Mouse (Mus musculus): ENCODE measurements around the gene Arhgef12. TPM values are rescaled to one million over a fixed set of nuclear protein-coding genes. Genes with fewer than 3 reads are reported as not detected.

Gene Arhgef12
- polyA plus RNA-seq, 1 experiment from 2014 or later: 12.5 TPM

DNA sequence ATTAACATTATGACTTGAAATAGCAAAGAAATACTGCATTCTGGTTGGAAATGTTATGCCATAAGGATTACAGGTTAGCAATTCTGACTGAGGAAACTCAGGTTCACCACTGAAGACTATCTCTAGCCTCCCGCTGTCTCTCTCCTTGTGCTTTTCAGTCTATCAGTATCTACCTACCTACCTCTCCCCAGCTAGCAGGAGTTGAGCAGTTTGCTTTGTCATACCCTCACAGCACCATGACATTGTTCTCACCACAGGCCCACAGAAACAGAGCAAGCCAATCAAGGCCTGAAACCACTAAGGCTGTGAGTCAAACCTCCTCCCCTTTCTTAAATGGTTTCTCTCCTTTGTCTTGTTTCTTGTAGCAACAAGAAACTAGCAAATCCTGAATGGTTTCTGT is 32.4 kb downstream of the Arhgef12 start:
- no peaks in the 10 kb centered on the region for H3K36me3 ChIP-seq (ENCODE audit: inconsistent target)
- H3K4me3 ChIP-seq (ENCODE audit: inconsistent target): no peak overlapping the region
- WGBS (ENCODE audit: missing documents): 85% methylated on average over 1 of the region's 1 CpGs
- no peaks in the 10 kb centered on the region for H3K79me2 ChIP-seq (ENCODE audit: inconsistent target)
- no peak overlapping the region for H3K27ac ChIP-seq

DNA sequence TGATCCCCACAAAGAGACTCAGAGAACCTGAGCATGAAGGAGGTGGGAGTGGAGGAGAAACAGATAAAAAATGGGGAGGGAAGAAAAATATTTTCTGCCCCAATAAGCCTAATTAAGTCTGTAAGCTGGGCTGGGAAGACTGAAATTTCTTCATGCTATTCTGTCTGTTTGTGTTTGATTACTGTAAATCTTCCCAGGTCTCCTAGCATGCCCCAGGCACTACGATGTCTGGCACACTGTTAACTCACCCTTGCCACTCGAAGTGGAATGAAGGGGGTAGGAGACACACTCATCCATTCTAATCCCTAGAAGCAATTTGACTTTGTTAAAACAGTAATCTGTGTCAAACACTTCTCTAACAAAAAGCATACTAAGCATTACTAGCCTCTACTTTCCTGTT is 35.3 kb downstream of the Arhgef12 start:
- Histone ChIP-seq H3K27ac (no peak overlapping the region), H3K36me3 (ENCODE audit: inconsistent target) (no peaks in the 10 kb centered on the region)
- WGBS (ENCODE audit: missing documents): 89% methylated on average over 2 of the region's 2 CpGs

DNA sequence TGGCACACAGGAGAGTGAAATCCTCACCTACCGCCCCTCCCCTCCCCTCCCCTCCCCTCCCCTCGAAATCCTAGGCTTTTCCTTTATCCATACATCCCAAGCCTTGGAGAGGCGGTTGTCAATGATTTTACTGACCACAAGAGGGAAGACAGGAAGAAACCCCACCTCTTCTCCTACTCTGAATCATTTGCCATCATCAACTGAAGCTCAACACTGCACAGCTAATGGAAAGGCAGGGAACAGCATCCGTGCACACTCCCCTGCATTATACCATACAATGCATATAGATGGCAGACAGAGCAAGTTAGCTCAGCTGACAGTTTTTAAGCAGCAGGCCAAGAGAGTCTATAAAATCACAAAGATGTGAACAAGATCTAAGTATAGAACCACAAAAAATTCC is 35.9 kb downstream of the Arhgef12 start:
- Histone ChIP-seq H3K27ac (no peak overlapping the region), H3K4me3 (ENCODE audit: inconsistent target) (no peak overlapping the region), H3K36me3 (ENCODE audit: inconsistent target) (no peaks in the 10 kb centered on the region), H3K79me2 (ENCODE audit: inconsistent target) (no peaks in the 10 kb centered on the region)
- WGBS (ENCODE audit: missing documents): 76% methylated on average over 4 of the region's 4 CpGs

More for the DNA sequence above, 35.3 kb downstream of the Arhgef12 start:
- Histone ChIP-seq H3K79me2 (ENCODE audit: inconsistent target) (no peaks in the 10 kb centered on the region), H3K4me3 (ENCODE audit: inconsistent target) (no peak overlapping the region)

DNA sequence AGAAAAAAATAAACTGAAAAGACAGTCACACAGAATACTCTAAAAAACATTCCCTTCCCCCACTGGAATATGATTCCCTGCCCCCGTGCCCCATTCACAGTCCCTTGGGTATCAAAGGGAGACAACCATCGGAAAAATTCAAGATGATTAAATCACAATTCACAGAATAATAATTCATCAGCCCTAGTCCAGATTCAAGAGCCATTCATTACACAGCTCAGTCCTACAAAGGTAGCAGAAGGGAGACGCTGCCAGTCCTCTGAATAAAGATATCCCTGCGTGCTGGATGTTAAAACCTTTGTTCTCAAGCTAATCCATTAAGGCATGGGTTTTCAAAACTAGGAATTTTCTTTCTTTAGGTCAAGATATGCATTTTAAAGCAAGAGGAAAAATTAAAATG is 36.5 kb downstream of the Arhgef12 start:
- WGBS (ENCODE audit: missing documents): 91% methylated on average over 4 of the region's 4 CpGs
- Histone ChIP-seq H3K27ac (no peak overlapping the region), H3K36me3 (ENCODE audit: inconsistent target) (no peaks in the 10 kb centered on the region), H3K4me3 (ENCODE audit: inconsistent target) (no peak overlapping the region), H3K79me2 (ENCODE audit: inconsistent target) (no peaks in the 10 kb centered on the region)

DNA sequence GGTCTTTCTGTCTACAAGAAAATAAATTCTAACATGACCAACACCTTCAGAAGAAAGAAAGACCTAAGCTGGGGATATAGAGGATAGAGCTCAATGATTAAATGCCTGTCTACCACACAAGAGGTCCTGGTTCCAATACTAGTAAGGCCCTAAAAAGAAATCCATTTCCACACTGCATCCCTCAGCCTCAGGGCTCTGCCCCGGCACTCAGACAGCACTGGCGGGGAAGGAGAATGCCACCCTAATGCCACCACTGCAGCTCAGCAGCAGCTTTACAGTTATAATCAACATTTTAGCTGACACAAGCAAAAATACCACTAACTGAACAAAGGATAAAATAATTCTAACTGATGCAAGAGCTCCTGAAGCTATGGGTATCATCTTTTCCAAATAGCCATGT is 36.9 kb downstream of the Arhgef12 start:
- Histone ChIP-seq H3K79me2 (ENCODE audit: inconsistent target) (no peaks in the 10 kb centered on the region), H3K27ac (no peak overlapping the region), H3K36me3 (ENCODE audit: inconsistent target) (no peaks in the 10 kb centered on the region), H3K4me3 (ENCODE audit: inconsistent target) (no peak overlapping the region)
- 92% methylated on average over 2 of the region's 2 CpGs for WGBS (ENCODE audit: missing documents)

DNA sequence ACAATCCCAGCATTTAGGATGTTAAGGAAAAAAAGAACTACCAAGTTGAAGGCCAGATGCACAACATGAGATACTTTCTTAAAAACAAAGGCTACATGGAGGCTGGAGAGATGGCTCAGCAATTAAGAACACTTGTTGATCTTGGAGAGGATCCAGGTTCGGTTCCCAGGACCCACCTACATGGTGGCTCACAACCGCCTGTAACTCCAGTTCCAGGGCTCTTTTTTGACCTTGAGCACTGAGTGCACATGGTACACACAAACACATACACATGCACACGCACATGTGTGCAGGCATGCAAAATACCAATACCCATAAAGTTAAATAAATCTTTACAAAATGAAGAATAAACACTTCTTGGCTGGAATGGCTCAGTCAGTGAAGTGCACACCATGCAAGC is 39.1 kb downstream of the Arhgef12 start:
- Histone ChIP-seq H3K27ac (no peak overlapping the region), H3K4me3 (ENCODE audit: inconsistent target) (no peak overlapping the region), H3K36me3 (ENCODE audit: inconsistent target) (no peaks in the 10 kb centered on the region), H3K79me2 (ENCODE audit: inconsistent target) (no peaks in the 10 kb centered on the region)
- 84% methylated on average over 3 of the region's 3 CpGs for WGBS (ENCODE audit: missing documents)

DNA sequence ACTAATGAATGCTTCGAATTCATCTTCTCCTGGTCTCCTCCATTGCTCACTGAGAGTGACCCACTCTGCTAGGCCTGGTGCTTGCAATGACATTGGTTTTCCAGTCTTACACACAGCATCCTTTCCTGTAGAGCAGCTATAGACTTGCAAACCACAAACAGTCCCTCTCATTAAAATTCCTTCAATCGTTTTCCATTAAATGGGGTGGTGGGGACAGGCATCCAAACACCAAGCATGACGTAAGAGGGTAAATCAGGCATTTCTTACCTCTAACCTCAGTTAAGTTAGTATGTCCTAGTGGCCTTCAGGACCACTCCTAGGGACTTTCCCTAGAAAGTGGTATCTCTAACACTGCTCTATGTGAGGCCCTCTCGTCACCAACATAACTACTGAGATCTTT is 41.8 kb downstream of the Arhgef12 start:
- Histone ChIP-seq H3K36me3 (ENCODE audit: inconsistent target) (no peaks in the 10 kb centered on the region), H3K4me3 (ENCODE audit: inconsistent target) (no peak overlapping the region), H3K27ac (no peak overlapping the region), H3K79me2 (ENCODE audit: inconsistent target) (no peaks in the 10 kb centered on the region)
- WGBS (ENCODE audit: missing documents): 89% methylated on average over 4 of the region's 4 CpGs

DNA sequence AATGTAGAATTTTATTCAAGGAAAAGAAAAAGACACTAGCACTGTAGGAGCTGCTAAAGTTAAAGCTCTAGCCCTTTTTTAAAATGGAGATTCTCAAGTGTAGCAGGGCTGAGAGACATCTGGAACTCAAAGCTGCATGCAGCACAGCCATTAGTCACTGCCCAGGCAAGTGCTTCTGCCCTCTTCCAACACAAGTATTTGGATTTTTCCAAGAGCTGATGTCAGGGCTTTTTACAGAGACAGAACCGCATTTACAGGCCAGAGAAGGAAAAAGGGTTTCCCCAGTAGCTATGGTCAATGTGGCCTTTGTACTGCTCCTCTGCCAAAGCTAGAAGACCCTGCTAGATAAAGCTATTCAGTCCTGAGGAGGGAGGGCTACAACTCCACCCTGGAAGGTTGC is 45.5 kb downstream of the Arhgef12 start:
- Histone ChIP-seq H3K79me2 (ENCODE audit: inconsistent target) (no peaks in the 10 kb centered on the region), H3K27ac (no peak overlapping the region), H3K36me3 (ENCODE audit: inconsistent target) (no peaks in the 10 kb centered on the region), H3K4me3 (ENCODE audit: inconsistent target) (no peak overlapping the region)
- no CpG with 5 or more reads among the region's 1 CpGs for WGBS (ENCODE audit: missing documents)

DNA sequence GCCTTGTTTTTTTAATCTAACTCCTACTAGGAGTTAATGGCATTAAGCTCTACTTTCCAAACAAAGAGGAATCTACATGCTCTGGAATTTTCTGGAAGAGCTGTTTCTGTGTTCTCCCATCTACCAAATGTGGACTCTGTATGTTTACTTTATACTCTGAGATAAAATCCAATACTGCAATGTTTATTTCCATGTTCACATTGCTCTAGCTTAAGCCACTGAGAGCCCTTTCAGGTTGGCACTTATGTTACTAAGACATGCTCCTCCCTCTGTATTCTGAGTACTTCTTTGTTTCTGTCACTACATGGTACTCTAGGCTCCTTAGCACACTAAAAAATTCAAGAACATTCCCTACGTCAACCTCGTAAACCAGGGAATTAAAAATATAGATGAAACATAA is 56.6 kb downstream of the Arhgef12 start:
- H3K4me3 ChIP-seq (ENCODE audit: inconsistent target): no peak overlapping the region
- no peak overlapping the region for H3K27ac ChIP-seq

DNA sequence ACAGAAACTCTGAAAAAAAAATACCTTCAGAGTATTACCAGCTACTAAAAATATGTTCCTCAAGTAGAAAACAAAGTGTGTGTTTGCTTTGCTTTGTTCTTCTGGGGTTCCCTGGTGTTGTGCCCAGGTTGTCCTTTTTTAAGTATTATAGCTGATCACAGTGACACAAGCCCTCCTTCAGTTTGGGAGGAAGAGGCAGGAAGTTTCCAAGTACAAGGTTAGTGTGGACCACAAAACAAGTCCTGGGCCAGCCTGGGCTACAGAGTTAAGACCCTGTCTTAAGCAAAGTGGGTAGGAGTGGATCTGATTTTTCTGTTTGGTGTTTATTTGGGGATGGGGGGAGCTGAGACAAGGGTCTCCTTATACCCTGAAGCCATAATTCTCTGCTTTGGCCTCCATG is 62.6 kb downstream of the Arhgef12 start:
- Histone ChIP-seq H3K27ac (no peak overlapping the region), H3K79me2 (ENCODE audit: inconsistent target) (no peaks in the 10 kb centered on the region), H3K36me3 (ENCODE audit: inconsistent target) (no peaks in the 10 kb centered on the region), H3K4me3 (ENCODE audit: inconsistent target) (no peak overlapping the region)

More for the DNA sequence above, 56.6 kb downstream of the Arhgef12 start:
- WGBS (ENCODE audit: missing documents): 100% methylated on average over 2 of the region's 2 CpGs
- H3K36me3 ChIP-seq (ENCODE audit: inconsistent target): no peaks in the 10 kb centered on the region
- no peaks in the 10 kb centered on the region for H3K79me2 ChIP-seq (ENCODE audit: inconsistent target)

DNA sequence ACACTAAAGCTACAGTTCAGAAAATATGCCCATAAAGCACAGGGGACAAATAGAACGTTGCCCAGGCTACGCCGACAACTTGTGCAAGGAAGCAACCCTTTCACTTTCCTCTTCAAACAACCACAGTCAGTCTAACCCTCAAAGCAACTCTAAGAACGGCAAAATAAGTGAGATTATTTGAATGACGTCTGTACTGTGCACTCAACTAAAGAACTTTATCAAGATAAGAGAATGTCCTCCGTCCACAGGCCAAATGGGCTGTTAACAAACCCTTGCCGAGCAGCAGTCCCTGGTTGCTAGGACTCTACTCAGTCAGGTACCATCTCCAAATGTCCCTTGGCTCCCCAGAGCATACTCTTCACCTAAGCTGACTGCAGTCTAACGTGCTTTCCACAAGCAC is 68.6 kb downstream of the Arhgef12 start:
- Histone ChIP-seq H3K4me3 (ENCODE audit: inconsistent target) (no peak overlapping the region), H3K27ac (no peak overlapping the region), H3K36me3 (ENCODE audit: inconsistent target) (no peaks in the 10 kb centered on the region), H3K79me2 (ENCODE audit: inconsistent target) (no peaks in the 10 kb centered on the region)
- 87% methylated on average over 8 of the region's 8 CpGs for WGBS (ENCODE audit: missing documents)

DNA sequence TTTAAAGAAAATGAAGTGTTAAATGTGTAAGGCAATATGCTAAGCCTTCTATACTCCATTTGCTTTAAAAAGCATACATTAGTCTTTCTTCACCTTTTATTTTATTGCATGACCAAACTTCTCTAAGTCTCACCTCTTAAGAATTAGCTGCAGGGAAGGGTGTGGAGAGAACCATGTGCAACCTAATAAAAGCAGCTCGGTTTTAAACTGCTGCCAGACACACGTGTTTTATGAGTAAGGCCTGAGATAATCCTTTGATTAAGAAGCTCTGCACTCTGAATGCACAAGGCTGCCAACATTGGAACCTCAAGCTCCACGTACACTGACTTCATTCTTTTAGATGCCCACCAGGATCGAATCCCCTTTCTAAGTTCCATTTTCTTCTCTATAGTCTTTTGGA is 71.8 kb downstream of the Arhgef12 start:
- WGBS (ENCODE audit: missing documents): 95% methylated on average over 4 of the region's 4 CpGs
- Histone ChIP-seq H3K36me3 (ENCODE audit: inconsistent target) (no peaks in the 10 kb centered on the region), H3K79me2 (ENCODE audit: inconsistent target) (no peaks in the 10 kb centered on the region), H3K27ac (no peak overlapping the region), H3K4me3 (ENCODE audit: inconsistent target) (no peak overlapping the region)

DNA sequence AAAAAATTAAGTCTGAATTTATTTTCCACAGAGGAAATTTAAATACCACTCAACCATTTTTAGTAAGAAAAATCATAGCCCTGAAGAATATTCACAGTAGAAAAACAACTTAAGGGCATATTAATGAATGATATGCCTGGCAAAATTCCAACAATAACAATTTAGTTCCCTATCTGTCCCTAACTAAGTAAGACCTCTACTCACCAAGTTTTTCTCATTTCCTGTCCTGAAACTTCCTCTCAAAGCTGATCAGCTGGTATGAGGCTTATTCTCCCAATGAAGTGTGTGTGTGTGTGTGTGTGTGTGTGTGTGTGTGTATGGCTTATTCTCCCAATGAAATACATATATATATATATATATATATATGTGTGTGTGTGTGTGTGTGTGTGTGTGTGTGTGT is 72.8 kb downstream of the Arhgef12 start:
- Histone ChIP-seq H3K79me2 (ENCODE audit: inconsistent target) (no peaks in the 10 kb centered on the region), H3K4me3 (ENCODE audit: inconsistent target) (no peak overlapping the region), H3K27ac (no peak overlapping the region), H3K36me3 (ENCODE audit: inconsistent target) (no peaks in the 10 kb centered on the region)

DNA sequence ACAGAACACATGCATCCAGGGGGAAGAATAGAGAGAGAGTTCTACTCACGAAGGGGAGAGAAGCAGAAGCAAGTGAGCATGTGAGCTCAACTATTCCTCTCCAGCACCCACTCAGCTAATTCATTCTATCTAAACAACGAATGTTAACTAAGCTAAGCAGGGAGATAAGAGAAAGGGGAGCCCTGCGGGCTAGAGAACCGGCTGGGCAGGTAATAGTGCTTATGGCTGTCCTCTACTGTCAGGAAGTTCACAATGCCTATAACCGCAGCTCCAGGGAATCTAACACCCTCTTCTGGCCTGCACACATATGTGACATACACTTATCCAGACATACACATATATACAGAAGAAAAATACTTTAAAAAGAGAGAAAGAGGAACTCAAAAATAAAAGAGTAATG is 79.3 kb downstream of the Arhgef12 start:
- 92% methylated on average over 5 of the region's 5 CpGs for WGBS (ENCODE audit: missing documents)
- Histone ChIP-seq H3K36me3 (ENCODE audit: inconsistent target) (no peaks in the 10 kb centered on the region), H3K79me2 (ENCODE audit: inconsistent target) (no peaks in the 10 kb centered on the region), H3K4me3 (ENCODE audit: inconsistent target) (no peak overlapping the region), H3K27ac (no peak overlapping the region)

DNA sequence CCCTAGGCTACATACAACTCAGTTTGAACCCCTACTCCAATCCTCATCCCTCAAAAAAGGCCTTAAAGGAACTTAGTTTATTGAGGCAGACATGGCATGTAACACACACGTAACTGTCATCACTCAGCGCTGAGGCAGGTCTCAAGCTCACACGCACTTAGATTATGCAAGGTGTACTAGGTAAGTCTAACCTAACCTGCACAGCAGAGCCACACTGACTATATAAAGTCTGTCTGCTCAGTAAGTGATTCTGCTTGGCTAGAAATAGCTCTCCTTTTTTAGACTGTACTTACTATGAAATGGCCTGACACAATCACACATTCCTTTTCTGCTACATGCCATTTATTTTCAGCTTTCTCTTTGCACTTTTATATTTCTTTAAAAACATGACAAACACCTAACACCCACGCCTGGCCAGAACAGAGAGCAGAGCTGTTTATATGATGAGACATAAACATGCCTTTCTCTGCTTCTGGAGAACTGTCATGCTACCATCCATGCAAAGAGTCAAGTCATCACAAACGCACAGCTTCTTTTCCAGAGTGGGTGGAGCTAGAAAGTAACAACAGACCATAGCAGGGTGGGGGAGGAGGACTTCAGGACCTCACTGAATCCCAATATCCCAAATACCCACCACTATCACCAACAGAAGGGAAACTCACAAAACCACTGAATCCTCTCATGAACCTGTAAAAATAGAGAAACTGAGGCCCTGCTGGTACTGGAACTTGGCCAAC is 85.4 kb downstream of the Arhgef12 start:
- Histone ChIP-seq H3K79me2 (ENCODE audit: inconsistent target) (no peaks in the 10 kb centered on the region), H3K27ac (no peak overlapping the region), H3K4me3 (ENCODE audit: inconsistent target) (no peak overlapping the region), H3K36me3 (ENCODE audit: inconsistent target) (no peaks in the 10 kb centered on the region)
- whole genome bisulfite sequencing (ENCODE audit: missing documents): 100% methylated on average over 5 of the region's 5 CpGs

DNA sequence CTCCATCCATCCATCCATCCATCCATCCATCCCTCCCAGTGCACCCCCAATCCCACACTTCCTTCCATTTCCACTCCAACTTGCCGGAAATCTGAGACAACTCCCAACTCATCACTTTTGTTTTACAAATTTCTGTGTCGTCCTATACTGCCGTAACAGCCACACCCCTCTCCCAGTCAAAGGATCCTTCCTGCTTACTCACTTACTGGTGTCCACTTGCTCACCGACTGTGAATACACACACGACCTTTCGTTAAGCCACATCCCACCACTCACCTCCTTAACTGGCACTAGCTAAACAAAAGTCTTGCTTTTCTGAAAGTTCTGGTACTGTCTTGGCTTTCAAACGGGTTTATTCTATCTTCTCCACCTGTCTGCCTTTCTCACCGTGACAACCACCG is 87.4 kb downstream of the Arhgef12 start:
- H3K36me3 ChIP-seq (ENCODE audit: inconsistent target): no peaks in the 10 kb centered on the region
- WGBS (ENCODE audit: missing documents): 92% methylated on average over 9 of the region's 9 CpGs
- no peaks in the 10 kb centered on the region for H3K79me2 ChIP-seq (ENCODE audit: inconsistent target)
- H3K27ac ChIP-seq: no peak overlapping the region
- H3K4me3 ChIP-seq (ENCODE audit: inconsistent target): no peak overlapping the region
